Mouse (Mus musculus) urinary bladder, postnatal 10 days (tissue): Measurements from ENCODE around the gene Map3k11.
"Not testable (repeated sequence)": the region's sequence is repeated elsewhere in the genome, so short reads cannot be mapped to it uniquely, and the experiment has no call there.

ENCODE experiments used
- DNase-seq: peaks from one replicate; pipeline ENCODE4 v3.0.0; 2022; ENCODE audit warnings: low spot score

Gene Map3k11

DNA sequence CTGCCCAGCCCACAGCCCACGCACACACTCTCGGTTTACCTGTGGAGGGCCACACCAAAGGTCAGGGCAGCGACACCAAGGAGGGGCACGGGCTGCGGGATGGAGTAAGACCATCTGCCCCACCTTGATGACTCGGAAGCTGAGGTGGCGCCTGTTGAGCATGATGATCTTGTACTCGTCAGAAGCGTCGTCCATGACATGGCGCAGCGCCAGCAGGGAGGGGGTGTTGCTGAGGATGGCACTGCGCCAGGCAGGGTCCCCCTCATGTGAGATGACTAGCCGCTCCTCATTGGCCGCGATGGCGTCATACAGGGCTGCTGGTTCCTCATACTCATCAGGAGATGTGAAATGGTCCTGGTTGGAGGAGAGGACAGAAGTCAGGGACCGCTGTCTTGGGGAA lies 22.2 kb upstream of the Map3k11 start:
- no peak for DNase-seq

DNA sequence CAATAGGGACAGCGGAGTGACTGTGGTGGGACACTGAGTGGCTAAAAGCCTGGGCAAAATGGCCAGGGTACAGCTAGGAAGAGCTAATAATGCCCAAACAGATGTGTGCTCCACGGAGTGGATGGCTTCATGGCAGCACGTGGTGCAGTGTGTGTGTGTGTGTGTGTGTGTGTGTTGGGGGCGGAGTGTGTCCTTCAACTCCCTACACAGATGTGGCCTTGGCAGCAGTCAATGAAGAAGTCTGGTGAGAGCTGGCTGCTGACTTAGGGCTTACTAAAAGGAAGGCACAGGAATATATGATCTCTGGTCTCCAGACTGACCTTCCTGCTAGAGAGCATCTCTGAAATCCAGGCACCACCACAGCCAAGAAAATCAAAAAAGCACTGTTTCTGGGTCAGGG lies 20.2 kb upstream of the Map3k11 start:
- no peak for DNase-seq

DNA sequence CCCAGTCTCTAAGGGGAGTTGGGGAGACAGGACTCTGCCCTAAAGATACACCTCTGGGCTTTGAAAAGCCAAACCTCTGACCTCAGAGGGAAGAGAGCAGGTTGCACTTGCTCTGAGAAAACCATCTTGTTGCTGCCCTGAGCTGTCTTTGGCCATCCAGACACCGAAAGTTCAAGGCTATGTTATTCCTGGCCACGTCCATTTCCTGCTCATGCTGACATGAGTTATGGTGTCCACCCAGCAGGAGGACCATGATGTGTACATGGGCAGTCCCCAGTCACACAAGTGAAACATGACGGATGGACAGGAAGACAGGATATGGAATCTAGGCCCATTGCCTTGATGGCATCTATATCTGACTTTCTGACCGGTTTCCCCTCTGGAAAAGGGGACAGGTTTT lies 8.1 kb upstream of the Map3k11 start:
- no peak for DNase-seq

DNA sequence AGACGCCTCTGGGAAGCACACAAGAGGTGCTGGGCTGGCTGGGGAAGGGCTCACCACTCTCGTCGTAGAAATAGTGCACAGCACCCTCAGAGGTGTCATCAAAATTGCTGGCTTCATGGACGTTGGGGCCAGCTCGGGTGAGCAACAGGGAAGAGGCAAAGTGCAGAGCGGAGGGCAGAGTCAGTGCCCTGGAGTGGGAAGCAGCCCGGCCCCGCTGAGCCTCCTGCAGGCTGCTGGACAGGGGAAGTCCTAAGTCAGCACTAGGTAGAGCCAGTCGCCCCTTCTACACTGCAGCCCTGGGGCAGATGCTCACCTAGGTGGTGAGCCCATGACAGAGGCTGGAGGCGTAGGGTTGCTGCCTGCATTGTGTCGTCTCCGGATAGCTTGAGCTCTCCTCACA lies 4.3 kb upstream of the Map3k11 start:
- no peak for DNase-seq

DNA sequence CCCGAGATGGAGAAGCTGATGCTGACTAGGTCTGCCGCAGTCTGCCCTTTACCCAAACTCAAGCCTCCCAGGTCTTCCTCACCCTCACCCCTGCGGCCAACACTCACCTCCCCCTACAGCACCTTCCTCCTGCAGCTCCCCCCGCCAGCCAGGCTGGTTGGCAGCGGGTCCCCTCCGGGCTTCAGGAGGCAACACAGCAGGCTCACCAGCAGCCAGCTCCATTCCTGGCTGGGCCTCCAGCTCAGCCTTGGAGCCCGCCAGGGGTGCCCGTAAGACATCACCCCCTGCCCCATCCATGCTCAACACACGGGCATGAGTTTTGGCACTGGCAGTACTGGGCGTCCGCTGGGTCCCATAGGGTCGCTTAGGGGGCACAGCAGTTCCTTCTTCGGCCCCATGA lies 3.6 kb upstream of the Map3k11 start:
- DNase-seq, result no peak

DNA sequence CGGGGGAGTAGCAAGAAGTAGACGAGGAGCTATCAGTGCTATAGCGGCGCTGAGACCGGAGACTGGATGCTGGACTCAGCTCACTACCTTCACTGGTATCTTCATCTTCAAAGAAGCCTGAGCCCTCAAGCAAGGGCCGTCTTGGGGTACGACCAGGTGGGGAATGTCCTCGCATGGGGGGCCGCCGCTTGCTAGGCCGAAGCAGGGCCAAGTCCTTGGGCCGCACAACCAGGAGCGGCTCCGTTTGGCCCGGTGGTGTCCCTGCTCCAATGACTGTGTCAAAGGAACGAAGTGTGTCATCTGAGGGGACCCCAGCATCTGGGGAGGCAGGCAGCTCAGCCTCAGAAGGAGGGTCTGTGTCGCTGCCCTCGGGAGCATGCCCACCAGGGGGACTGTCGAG lies 3.1 kb upstream of the Map3k11 start:
- DNase-seq, result no peak

DNA sequence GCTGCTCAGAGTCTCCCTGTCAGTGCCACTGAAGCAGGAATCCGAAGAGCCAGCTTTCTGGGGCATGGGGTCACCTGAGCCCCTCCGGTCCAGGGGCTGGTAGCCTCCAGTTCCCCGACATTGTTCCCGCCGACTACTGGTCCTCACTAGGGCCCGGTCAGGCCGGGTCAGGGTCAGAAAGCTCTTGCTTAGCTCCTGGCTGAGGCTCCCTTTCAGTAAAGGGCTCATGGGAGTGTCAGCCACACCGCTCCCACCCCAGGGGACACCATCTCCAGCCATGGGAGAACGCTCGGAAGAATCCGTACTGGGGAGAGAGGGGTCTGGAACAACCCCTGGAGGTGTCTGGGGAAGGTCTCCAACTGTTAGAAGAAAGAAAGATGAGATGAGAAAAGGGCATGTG lies 2.7 kb upstream of the Map3k11 start:
- no peak for DNase-seq

DNA sequence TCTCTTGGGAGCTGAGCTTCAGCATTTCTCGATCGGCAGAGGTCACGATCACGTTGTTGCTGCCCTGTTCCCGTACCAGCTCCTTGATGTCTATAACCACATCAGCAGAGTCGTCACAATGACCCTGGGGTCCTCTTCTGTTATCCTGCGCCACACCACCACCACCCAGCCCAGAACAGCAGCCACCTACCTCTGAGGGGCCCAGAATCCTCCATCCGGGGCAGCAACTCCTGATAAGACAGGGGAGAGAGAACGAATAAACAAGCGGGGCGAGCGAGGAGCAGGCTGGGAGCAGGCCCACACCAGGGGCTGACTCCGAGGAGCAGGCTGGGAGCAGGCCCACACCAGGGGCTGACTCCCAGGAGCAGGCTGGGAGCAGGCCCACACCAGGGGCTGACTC lies 2.1 kb upstream of the Map3k11 start:
- DNase-seq, result no peak

DNA sequence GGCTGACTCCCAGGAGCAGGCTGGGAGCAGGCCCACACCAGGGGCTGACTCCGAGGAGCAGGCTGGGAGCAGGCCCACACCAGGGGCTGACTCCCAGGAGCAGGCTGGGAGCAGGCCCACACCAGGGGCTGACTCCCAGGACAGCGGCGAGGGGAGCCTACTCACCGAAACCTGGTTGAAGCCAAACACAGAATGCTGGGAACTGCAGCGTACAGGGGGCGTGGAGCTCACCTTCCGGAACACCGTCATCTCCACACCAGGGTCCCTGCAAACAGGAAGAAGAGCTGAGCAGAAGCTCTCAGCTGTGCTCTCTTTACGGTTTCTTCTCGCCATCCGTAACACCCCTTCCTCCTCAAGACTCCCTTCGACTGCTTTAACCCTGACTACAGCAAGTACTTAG lies 1.6 kb upstream of the Map3k11 start:
- not testable (repeated sequence) for DNase-seq

DNA sequence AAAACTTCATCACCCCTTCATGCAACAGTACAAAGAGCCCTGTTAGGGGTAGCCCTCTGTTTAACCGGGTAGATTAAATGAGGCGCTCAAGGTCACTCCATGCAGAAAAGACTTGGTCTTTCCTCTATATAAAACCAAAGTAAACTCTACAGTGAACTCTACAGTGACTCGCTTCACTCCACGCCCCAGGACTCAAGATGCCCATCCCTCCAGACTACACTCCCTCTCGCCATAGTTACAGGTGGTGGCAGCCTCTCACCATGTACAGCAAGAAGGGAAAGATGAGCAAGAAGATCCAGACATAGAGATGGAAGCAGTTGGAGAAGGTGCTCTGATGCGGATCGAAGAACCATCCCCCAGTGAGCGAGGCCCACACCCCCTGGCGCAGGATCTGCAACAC lies 804 bp upstream of the Map3k11 start:
- no peak for DNase-seq

DNA sequence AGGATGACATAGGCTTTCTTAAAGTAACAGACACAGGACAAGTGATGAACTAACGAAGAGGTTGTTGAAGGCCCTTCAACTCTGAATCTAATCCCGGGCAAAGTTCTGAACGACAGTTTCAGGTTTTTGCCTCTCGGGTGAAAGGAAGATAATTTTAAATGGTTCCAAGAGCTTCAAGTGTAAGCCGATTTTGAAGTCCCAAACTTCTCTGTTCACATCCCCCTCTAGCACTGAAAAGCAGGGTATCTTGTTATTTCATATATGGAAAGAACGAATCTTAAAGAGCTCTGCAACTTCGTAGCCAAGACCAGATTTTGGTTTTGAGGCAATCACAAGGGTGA lies 516 bp downstream of the Map3k11 start:
- no peak for DNase-seq

DNA sequence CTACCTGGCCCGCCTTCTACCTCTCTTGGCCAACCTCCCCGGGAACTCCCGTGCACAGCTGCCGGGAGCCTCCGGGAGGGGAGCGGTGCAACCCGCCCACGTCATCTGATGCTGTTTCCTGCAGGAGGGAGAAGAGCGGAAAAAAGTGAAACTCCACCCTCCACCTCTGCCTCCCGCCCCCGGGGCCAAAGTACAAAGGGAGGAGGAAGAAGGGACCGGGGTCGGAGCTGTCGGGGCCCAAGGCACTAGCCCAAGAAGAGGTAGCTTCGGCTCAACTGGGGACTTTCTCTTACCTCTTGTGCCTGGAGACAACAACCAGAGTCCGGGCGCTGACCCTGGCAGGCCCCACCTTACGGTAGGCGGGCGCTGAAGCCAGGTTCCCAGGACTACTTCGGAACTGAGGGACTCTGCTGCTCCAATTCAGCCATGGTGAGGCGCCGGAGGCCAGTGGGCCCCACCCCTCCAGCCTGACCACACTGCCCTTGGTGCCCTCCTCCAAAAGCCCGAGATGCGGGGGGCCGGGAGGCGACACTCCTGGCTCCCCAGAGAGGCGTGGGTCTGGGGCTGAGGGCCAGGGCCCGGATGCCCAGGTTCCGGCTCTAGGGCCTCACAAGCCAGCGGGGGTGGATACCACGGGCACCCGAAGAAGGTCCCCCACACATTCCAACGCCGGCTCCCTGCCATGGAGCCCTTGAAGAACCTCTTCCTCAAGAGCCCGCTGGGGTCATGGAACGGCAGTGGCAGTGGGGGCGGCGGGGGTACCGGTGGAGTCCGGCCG lies 1.2 kb downstream of the Map3k11 start:
- peak; percentile 64 for DNase-seq

DNA sequence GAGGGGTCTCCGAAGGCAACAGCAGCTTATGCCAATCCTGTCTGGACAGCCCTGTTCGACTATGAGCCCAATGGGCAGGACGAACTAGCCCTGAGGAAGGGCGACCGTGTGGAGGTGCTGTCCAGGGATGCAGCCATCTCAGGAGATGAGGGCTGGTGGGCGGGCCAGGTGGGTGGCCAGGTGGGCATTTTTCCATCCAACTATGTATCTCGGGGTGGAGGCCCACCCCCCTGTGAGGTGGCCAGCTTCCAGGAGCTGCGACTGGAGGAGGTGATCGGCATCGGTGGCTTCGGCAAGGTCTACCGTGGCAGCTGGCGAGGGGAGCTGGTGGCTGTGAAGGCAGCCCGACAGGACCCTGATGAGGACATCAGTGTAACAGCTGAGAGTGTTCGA lies 1.8 kb downstream of the Map3k11 start:
- DNase-seq, result no peak

DNA sequence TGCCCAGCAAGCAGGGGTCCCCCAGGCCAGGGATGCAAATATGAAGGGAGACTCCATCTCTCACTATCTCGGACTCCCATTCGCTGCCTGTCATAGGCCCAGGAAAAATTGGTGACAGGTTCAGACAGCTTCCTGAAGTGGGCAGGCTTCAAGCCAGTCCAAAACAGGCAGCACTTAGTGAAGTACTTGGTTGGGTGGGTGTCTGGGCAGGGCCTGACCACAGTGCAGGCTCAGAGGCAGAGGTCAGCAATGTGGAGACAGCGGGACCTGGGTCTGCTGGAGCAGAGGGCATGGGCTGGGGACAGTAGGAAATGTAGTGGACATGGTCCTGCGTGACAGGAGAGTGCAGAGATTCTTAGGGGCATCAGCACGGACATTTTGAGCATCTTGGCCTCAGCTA lies 3.1 kb downstream of the Map3k11 start:
- DNase-seq, result no peak

DNA sequence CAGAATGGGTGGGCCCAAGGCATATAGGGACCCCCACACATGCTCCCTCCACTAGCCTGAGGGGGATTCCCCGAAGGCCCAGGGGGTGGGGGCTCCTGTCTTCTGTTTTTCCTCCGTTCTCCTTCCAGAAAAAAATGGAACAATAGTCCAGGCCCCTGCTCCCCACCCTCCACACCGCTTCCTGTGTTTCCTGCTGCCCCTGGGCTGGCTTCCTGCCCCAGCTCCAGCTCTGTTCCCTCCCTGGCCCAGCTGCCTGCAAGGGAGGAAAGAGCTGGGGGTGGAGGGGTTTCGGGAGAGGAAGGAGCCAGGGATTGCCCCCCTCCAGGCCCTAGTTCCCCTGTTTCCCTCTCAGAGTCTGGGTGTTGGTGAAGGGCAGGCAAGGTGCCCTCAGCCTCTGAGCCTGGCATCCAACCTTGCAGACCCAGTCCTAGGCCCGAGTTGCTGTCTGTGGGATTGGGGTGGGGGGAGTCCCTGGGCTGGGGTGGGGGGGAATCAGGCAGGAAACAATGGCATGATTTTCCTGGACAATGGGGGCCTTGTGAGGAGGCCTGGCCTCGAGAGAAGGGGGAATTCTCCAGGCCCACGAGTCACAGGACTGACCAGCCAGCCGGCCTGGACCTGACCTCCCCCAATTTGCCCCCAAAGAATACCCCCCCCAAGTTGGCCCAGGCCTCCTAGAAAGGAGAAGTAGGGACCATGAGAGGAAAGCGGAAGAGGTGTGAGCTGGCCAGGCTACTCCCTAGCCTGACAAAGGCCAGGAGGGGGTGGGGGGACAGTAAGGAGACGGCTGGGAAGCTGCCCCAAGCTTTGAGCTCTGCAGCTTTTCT lies 3.8 kb downstream of the Map3k11 start:
- DNase-seq, result no peak

DNA sequence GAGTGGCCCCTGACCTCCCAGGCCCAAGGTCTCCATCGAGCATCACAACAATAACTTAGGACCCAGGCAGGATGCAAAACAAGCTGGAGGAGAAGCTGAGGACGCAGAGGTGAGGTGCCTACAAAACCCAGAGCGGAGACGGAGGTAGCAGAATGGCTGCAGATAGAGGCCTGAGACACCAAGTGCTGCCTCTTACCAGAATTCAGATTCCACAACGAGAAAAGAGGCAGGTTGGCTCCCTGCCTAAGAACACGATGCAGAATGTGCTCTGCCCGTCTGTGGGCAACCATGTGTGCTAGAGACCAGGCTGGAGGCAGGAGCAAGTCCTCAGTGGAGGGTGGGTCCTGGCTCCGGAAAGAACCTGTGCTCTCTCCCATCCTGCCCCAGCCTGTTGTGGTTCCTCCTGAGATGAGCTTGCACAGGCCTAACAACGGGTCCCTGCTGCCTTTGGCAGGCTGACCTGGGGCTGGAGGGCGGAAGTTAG lies 4.4 kb downstream of the Map3k11 start:
- DNase-seq, result no peak

DNA sequence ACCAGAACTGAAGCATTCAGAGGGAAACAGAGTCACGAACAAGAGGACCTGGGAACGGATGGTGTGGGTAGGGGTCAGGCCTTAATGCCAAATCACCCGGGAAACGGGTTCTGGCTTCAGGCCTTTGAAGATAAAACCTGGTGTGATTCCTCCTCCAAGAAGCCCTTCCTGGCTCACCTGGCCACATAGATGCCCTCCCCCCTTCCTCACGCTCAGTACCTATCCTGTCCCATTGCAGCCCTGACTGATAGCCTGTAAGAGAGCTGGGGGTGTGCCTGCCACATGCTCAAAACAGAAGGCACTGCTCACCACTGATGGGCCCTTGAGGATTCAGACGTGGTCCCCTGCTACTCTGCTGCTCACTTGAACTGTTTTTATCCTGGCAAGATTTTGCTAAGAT lies 5.3 kb downstream of the Map3k11 start:
- no peak for DNase-seq

DNA sequence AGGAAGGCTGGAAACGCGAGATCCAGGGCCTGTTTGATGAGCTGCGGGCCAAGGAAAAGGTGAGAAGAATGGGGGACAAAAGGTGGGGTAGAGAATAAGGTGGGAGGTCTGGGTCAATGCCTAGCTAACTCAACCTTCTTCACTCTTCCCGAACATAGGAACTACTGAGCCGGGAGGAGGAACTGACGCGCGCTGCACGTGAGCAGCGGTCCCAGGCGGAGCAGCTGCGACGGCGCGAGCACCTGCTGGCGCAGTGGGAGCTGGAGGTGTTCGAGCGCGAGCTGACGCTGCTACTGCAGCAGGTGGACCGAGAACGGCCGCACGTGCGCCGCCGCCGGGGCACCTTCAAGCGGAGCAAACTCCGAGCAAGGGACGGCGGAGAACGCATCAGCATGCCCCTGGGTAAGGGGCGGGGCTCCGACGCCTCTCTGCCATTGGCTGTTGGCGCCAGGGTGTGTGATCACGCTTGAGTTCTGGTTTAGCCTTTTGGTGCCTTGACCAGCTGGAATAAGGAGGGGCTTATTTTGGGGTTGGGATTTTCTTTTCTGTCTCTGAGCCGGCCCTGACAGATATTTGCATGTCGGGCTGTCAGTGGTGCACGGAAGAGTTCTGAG lies 7.4 kb downstream of the Map3k11 start:
- DNase-seq, result no peak

DNA sequence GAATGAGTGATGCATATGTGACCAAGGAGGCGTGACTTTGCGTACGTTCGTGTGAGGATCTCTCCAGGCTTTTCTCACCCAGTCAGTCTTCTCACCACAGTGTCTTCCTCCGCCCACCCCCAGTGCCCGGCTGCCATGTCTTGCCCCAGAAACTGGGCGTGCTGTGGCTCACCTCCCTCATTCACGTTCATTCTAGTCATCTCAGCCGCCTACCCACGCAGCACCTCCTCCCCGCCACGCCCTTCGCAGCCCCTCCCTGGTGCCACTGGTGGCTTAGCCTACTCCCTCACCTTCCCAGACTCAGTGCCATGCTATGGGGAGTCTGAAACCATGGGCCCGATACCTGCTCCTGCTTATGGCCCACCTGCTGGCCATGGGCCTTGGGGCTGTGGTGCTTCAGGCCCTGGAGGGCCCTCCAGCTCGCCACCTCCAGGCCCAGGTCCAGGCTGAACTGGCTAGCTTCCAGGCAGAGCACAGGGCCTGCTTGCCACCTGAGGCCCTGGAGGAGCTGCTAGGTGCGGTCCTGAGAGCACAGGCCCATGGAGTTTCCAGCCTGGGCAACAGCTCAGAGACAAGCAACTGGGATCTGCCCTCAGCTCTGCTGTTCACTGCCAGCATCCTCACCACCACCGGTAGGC lies 15.7 kb downstream of the Map3k11 start, which contains the start of gene Kcnk7:
Gene Kcnk7, plus strand, starts transcription at position 205 of the 638 bp plus-strand sequence.
- no peak for DNase-seq

DNA sequence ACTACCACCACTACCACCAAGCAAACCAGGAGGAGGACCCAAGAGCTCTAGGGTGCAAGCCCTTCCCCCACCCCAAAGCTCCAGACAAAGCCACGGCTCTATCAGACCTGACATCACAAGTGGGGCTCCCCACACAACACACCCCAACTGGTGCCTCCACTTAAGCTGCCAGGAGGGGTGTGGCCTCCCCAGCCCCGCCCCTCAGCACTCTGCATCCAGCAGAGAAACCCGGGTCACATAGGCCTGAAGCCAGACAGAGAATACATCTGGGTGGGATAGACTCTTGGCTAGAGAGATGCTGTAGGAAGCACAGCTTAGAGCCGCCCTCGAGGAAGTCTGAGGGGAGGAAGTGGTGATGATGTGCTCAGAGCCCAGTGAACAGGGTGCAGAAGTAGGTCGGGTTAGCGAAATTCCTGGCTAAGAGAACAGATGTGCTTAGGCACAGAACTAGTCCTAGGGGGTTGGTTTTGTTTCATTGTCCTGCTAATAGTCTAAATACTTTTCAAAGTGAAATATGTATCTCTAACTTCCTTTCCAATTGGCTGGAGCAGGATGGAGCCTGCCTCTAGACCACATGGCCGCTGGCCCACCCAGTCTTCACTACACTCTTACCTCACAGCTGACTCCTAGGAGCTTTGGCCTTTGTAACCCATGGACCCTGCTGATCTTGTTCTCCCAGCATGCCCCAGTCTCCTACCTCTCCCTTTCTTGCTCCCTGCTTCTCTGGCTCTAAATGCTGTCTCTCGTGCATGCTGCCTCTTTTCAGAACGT lies 16.4 kb downstream of the Map3k11 start:
- no peak for DNase-seq

DNA sequence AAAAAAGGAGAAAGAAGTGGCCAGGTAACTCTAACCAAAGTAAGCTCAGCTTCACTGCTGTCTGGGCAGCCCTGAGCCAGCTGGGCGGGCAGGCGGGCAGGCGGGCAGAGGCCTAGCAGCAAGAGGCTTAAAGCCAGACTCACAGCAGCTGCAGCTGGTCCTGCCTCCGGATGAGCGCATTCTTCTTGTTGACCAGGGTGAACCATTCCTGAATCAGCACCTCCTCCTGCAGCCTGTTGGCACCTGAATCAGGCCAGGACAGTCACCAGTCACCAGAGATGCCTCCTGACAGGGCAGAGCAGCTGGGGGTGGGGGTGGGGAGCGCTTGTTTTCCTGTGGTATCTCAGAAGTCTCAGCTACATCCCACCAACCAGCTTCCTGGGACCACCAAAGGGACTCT lies 21.5 kb downstream of the Map3k11 start:
- DNase-seq, result no peak

DNA sequence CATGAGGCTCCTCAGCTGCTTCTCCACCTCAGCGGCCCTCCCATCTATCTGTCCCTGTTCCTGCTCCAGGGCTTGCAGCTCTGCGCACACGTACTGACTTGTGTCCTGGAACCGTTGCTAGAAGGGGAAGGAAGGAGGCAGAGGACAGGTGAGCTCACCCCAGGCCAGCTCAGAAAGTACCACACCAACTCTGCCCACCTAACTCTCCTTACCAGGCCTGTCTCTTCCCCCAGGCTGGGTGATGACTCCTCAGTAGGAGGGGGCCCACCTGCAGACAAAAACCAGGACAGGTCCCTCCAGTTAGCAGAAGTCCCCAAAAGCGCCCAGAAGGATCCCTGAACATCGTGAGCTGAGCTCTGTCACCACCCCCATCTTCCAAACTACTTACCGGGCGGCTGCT lies 22.0 kb downstream of the Map3k11 start:
- DNase-seq, result no peak
